Mouse (Mus musculus): ENCODE measurements around the gene Ing4. TPM values are rescaled to one million over a fixed set of nuclear protein-coding genes. Genes with fewer than 3 reads are reported as not detected.

Ing4 gene
- polyA plus RNA-seq, 1 experiment = 11.3 TPM

- no peaks in the 10 kb centered on the region for H3K27me3 ChIP-seq (ENCODE audit: control insufficient read depth, insufficient read depth, low read length)
- peaks cover 23% of the 10 kb centered on the region for H3K4me1 ChIP-seq (ENCODE audit: control insufficient read depth, insufficient read depth, low read length)
- H3K4me3 ChIP-seq (ENCODE audit: control insufficient read depth, low read depth, low read length) = peak overlapping the region; percentile 95
- no peak for TF ChIP-seq POLR2A (IDR thresholded peaks at IDR 0.05; ENCODE audit: control insufficient read depth, low read depth, low read length)
- no peak for TF ChIP-seq CTCF (IDR thresholded peaks at IDR 0.05; ENCODE audit: control insufficient read depth, insufficient read depth, insufficient replicate concordance, low read depth, low read length)
- H3K27ac ChIP-seq (ENCODE audit: control insufficient read depth, insufficient read depth, low read depth, low read length) = peak overlapping the region; percentile 72
- H3K36me3 ChIP-seq (ENCODE audit: control insufficient read depth, insufficient read depth, low read length) = no peaks in the 10 kb centered on the region; the same call in 1 of the 2 replicates
These were observed 57.2 kb downstream of the Ing4 start for GRCm38 (mm10) chr6:125096597-125097345.

- TF ChIP-seq POLR2A (IDR thresholded peaks at IDR 0.05; ENCODE audit: control insufficient read depth, low read depth, low read length) (no peak), CTCF (IDR thresholded peaks at IDR 0.05; ENCODE audit: control insufficient read depth, insufficient read depth, insufficient replicate concordance, low read depth, low read length) (no peak)
- Histone ChIP-seq H3K27ac (ENCODE audit: control insufficient read depth, insufficient read depth, low read depth, low read length) (peak overlapping the region; percentile 67), H3K36me3 (ENCODE audit: control insufficient read depth, insufficient read depth, low read length) (no peaks in the 10 kb centered on the region; the same call in 1 of the 2 replicates), H3K4me1 (ENCODE audit: control insufficient read depth, insufficient read depth, low read length) (peaks cover 23% of the 10 kb centered on the region), H3K27me3 (ENCODE audit: control insufficient read depth, insufficient read depth, low read length) (no peaks in the 10 kb centered on the region), H3K4me3 (ENCODE audit: control insufficient read depth, low read depth, low read length) (peak overlapping the region; percentile 95)
These were observed 57.8 kb downstream of the Ing4 start for GRCm38 (mm10) chr6:125097346-125097689.

- no peaks in the 10 kb centered on the region for H3K27me3 ChIP-seq (ENCODE audit: control insufficient read depth, insufficient read depth, low read length)
- H3K4me1 ChIP-seq (ENCODE audit: control insufficient read depth, insufficient read depth, low read length) = peaks cover 23% of the 10 kb centered on the region
- TF ChIP-seq POLR2A (IDR thresholded peaks at IDR 0.05; ENCODE audit: control insufficient read depth, low read depth, low read length) (no peak), CTCF (IDR thresholded peaks at IDR 0.05; ENCODE audit: control insufficient read depth, insufficient read depth, insufficient replicate concordance, low read depth, low read length) (no peak)
- H3K27ac ChIP-seq (ENCODE audit: control insufficient read depth, insufficient read depth, low read depth, low read length) = no peak overlapping the region
- H3K36me3 ChIP-seq (ENCODE audit: control insufficient read depth, insufficient read depth, low read length) = peaks cover 1% of the 10 kb centered on the region
- peak overlapping the region; percentile 95 for H3K4me3 ChIP-seq (ENCODE audit: control insufficient read depth, low read depth, low read length)
These were observed 58.4 kb downstream of the Ing4 start for GRCm38 (mm10) chr6:125097951-125098350.

- peaks cover 23% of the 10 kb centered on the region for H3K4me1 ChIP-seq (ENCODE audit: control insufficient read depth, insufficient read depth, low read length)
- H3K27me3 ChIP-seq (ENCODE audit: control insufficient read depth, insufficient read depth, low read length) = no peaks in the 10 kb centered on the region
- TF ChIP-seq POLR2A (IDR thresholded peaks at IDR 0.05; ENCODE audit: control insufficient read depth, low read depth, low read length) = no peak
- no peak for TF ChIP-seq CTCF (IDR thresholded peaks at IDR 0.05; ENCODE audit: control insufficient read depth, insufficient read depth, insufficient replicate concordance, low read depth, low read length)
- H3K4me3 ChIP-seq (ENCODE audit: control insufficient read depth, low read depth, low read length) = peak overlapping the region; percentile 95
- no peak overlapping the region for H3K27ac ChIP-seq (ENCODE audit: control insufficient read depth, insufficient read depth, low read depth, low read length)
- peaks cover 1% of the 10 kb centered on the region for H3K36me3 ChIP-seq (ENCODE audit: control insufficient read depth, insufficient read depth, low read length)
These were observed 59.0 kb downstream of the Ing4 start for GRCm38 (mm10) chr6:125098513-125098912.

Other genes with a start within 250 kb of the Ing4 start
- gene Spsb2, start 231.1 kb upstream of the Ing4 start, polyA plus RNA-seq (2012; rRNA removed) = 63.6 and 78.1 TPM in 2 replicates
- 471 and 473 TPM in 2 replicates for gene Tpi1, start 225.5 kb upstream of the Ing4 start, polyA plus RNA-seq (2012; rRNA removed)
- gene Usp5, start 210.3 kb upstream of the Ing4 start, polyA plus RNA-seq (2012; rRNA removed) = 37.4 and 41.2 TPM in 2 replicates
- 218 and 250 TPM in 2 replicates for gene Cdca3, start 210.2 kb upstream of the Ing4 start, polyA plus RNA-seq (2012; rRNA removed)
- gene Gnb3, start 199.5 kb upstream of the Ing4 start, polyA plus RNA-seq (2012; rRNA removed) = 0.07 TPM in 1 of 2 replicates, not detected in the other
- gene P3h3, start 182.0 kb upstream of the Ing4 start, polyA plus RNA-seq (2012; rRNA removed) = 1.5 and 2.8 TPM in 2 replicates
- gene Gpr162, start 175.8 kb upstream of the Ing4 start, polyA plus RNA-seq (2012; rRNA removed) = 9.0 and 9.6 TPM in 2 replicates
- gene Cd4, start 151.5 kb upstream of the Ing4 start, polyA plus RNA-seq (2012; rRNA removed) = 0.53 and 0.67 TPM in 2 replicates
- 0.11 and 0.12 TPM in 2 replicates for gene Lag3, start 128.1 kb upstream of the Ing4 start, polyA plus RNA-seq (2012; rRNA removed)
- gene Ptms, start 119.7 kb upstream of the Ing4 start, polyA plus RNA-seq (2012; rRNA removed) = 142 and 168 TPM in 2 replicates
- gene Mlf2, start 108.4 kb upstream of the Ing4 start, polyA plus RNA-seq (2012; rRNA removed) = 75.4 and 76.5 TPM in 2 replicates
- gene Cops7a, start 74.2 kb upstream of the Ing4 start, polyA plus RNA-seq (2012; rRNA removed) = 387 and 413 TPM in 2 replicates
- 0.23 and 0.38 TPM in 2 replicates for gene Pianp, start 43.1 kb upstream of the Ing4 start, polyA plus RNA-seq (2012; rRNA removed)
- 50.2 and 53.1 TPM in 2 replicates for gene Zfp384, start 30.6 kb upstream of the Ing4 start, polyA plus RNA-seq (2012; rRNA removed)
- gene Acrbp, start 9.9 kb downstream of the Ing4 start, polyA plus RNA-seq (2012; rRNA removed) = 1,698 and 1,947 TPM in 2 replicates
- 0.31 and 0.32 TPM in 2 replicates for gene Lpar5, start 28.2 kb downstream of the Ing4 start, polyA plus RNA-seq (2012; rRNA removed)
- 42.5 and 43.0 TPM in 2 replicates for gene Chd4, start 56.2 kb downstream of the Ing4 start, polyA plus RNA-seq (2012; rRNA removed)
- gene Nop2, start 92.1 kb downstream of the Ing4 start, polyA plus RNA-seq (2012; rRNA removed) = 24.5 and 26.2 TPM in 2 replicates
- gene Iffo1, start 105.5 kb downstream of the Ing4 start, polyA plus RNA-seq (2012; rRNA removed) = 60.9 and 62.9 TPM in 2 replicates
- 274 and 379 TPM in 2 replicates for gene Gapdh, start 126.7 kb downstream of the Ing4 start, polyA plus RNA-seq (2012; rRNA removed)
- 100 and 109 TPM in 2 replicates for gene Ncapd2, start 151.9 kb downstream of the Ing4 start, polyA plus RNA-seq (2012; rRNA removed)
- gene Mrpl51, start 152.0 kb downstream of the Ing4 start, polyA plus RNA-seq (2012; rRNA removed) = 171 and 194 TPM in 2 replicates
- gene Vamp1, start 175.8 kb downstream of the Ing4 start, polyA plus RNA-seq (2012; rRNA removed) = 10.3 and 11.3 TPM in 2 replicates
- gene Tapbpl, start 192.1 kb downstream of the Ing4 start, polyA plus RNA-seq (2012; rRNA removed) = 8.0 and 9.3 TPM in 2 replicates
- 0.23 and 0.70 TPM in 2 replicates for gene Cd27, start 197.2 kb downstream of the Ing4 start, polyA plus RNA-seq (2012; rRNA removed)
- 2,638 and 2,960 TPM in 2 replicates for gene Tuba3a, start 246.3 kb downstream of the Ing4 start, polyA plus RNA-seq (2012; rRNA removed)

Data from testis, adult 2 months (tissue).